In the genomic region with DNA sequence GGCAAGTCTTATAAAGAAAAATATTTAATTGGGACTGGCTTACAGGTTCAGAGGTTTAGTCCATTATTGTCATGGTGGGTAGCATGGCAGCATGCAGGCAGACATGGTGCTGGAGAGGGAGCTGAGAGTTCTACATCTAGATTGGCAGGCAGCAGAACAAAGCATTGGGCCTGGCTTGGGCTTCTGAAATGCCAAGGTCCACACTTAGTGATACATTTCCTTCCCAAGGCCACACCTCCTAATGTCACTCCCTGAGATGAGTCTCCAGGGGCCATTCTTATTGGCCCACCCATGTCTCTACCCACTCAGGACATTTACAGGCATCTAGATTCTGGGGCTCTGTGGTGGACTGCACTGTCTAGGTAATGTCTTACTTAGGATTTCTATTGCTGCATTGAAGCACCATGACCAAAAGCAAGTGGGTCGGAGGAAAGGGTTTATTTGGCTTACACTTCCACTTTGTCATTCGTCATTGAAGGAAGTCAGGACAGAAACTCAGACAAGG, we compare ENCODE assay signal across 23 mouse cellular contexts.
"Had no signal": no experiment of that assay in that cellular context is flagged by ENCODE, and none has a peak within 500 bp of the region (broad histone marks: within the 10 kb centered on the region; RNA-seq: fewer than 3 reads in every experiment).

No protein-coding gene starts in this region.

- H3K9ac ChIP-seq: kidney, embryonic 15.5 days; limb, embryonic 13.5 days; liver, embryonic 12.5 days; liver, embryonic 15.5 days; lung, embryonic 15.5 days; midbrain, embryonic 13.5 days had no signal

- H3K4me2 ChIP-seq: kidney, embryonic 15.5 days; limb, embryonic 13.5 days; liver, embryonic 12.5 days; liver, embryonic 15.5 days; lung, embryonic 15.5 days; midbrain, embryonic 13.5 days had no signal

- DNase-seq: kidney, postnatal 10 days; kidney, postnatal 4 days; liver; lung, adult 18-20 months; lung, postnatal 10 days; lung, postnatal 36 days; right cerebral cortex, adult 18-20 months; right cerebral cortex, postnatal 14 days; right cerebral cortex, postnatal 4 days; thymus, adult 2 months; thymus, postnatal 14 days; thymus, postnatal 4 days had no signal

- H3K4me3 ChIP-seq: kidney, embryonic 15.5 days; limb, embryonic 10.5 days; limb, embryonic 13.5 days; liver, embryonic 12.5 days; liver, embryonic 15.5 days; lung, embryonic 15.5 days; megakaryocyte, embryonic 14.5 days; midbrain, embryonic 10.5 days; midbrain, embryonic 13.5 days had no signal

- ATAC-seq: liver, embryonic 12.5 days; midbrain, embryonic 13.5 days; midbrain, embryonic 16.5 days had no signal

- H3K27ac ChIP-seq: kidney, embryonic 15.5 days; limb, embryonic 10.5 days; limb, embryonic 13.5 days; liver, embryonic 12.5 days; liver, embryonic 15.5 days; lung, embryonic 15.5 days; midbrain, embryonic 10.5 days; midbrain, embryonic 13.5 days; stomach, postnatal 0 days had no signal

- H3K27me3 ChIP-seq: kidney, embryonic 15.5 days; limb, embryonic 13.5 days; liver, embryonic 12.5 days; liver, embryonic 15.5 days; lung, embryonic 15.5 days; megakaryocyte, embryonic 14.5 days; midbrain, embryonic 13.5 days had no signal

- H3K9me3 ChIP-seq: kidney, embryonic 15.5 days; limb, embryonic 10.5 days; limb, embryonic 13.5 days; liver, embryonic 12.5 days; liver, embryonic 15.5 days; lung, embryonic 15.5 days; midbrain, embryonic 10.5 days; midbrain, embryonic 13.5 days had no signal
